Mouse (Mus musculus): Measurements from ENCODE around the gene Atmin. TPM values are rescaled to one million over a fixed set of nuclear protein-coding genes. Genes with fewer than 3 reads are reported as not detected.

Atmin gene
- total RNA-seq (2023) = 17.1 TPM

DNA sequence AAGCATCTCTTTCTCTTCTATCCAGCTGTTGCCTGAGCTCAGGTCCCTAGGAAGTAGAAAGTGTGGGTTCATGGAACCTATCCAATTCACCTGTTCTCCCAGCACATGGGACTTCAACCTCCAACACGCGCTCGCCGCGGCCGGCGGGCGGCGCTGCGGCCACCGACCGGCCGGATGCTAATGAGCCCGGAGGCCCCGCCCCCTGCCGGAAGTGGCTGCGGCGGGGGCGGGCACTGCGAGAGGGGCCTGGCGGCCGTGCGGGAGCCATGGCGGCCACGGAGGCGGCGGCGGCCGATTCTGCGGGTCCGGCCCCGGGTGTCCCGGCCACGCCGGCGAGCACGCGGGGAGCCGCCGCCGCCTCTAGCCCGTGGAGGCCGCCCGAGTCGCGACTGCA, at the start of gene Atmin:
Gene Atmin, plus strand, starts transcription at position 233 of the 394 bp plus-strand sequence.

DNA sequence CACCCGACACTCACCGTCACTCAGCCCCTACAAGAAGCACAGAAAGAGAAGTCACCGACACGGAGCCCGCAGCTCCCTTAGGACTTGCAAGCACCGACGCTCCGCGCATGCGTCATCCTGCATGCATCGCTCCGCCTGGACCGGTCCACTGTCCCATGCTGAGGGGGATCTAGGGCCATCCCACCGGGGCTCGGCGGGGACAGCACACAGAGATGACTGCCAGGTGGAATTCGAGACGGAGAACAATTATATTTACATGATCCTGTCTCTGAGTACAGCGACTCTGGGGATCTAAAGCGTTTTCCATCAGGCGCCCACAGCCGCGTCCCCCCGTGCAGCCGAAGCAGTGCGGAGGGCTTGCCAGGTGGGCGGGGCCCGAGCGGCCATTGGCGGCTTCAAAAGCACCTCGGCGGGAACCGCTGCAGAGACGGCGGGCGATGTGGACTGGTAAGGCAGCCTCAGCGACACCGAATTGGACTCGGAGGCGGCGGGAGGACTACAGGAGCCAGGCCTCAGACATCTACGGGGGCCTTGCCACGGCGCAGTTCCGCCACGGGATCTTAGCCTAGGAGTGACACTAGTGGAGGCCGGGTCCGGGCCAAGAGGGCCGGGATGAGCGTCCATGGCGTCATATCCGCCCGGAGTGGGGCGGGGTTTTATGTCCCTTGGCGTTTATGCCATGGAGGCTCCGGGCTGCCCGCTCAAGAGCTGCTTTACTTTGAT, 21.7 kb upstream of the Atmin start, which contains the start of the genes Cmc2 and Cenpn:
Gene Cmc2, minus strand, starts transcription at position 119 of the 723 bp plus-strand sequence.
Gene Cenpn, plus strand, starts transcription at position 394 of the 723 bp plus-strand sequence.

DNA sequence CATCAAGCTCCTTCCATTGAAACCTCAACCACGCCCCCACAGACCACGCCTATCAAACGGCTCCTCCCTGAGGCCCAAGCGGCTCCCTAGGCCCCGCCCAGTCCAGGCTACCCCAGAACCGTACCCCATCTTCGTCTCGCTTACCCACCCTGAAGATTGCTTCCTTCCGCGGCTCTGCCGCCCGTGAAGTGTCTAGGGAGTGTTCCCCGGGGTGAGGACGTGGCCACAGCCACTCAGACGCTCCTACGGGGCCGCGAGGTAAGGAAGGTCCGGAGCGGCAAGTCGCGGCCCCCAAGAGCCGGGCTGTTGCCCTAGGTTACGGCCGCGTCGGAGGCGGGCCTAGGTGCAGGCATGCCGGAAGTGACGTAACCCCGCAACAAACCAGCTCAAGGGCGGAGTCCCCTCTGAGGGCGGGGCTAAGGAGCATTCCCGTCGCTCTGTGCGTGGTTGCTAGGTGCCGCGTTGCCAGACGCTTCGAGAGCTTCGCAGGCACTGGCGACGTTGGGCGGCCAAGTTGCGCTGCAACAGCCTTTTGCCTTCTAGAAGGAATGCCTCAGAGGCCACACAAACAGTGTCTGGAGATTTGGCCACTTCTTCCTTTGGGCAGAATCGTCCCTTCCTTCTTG, 35.6 kb downstream of the Atmin start, which contains the start of gene 1700030J22Rik:
Gene 1700030J22Rik, minus strand, starts transcription at position 329 of the 626 bp plus-strand sequence.

DNA sequence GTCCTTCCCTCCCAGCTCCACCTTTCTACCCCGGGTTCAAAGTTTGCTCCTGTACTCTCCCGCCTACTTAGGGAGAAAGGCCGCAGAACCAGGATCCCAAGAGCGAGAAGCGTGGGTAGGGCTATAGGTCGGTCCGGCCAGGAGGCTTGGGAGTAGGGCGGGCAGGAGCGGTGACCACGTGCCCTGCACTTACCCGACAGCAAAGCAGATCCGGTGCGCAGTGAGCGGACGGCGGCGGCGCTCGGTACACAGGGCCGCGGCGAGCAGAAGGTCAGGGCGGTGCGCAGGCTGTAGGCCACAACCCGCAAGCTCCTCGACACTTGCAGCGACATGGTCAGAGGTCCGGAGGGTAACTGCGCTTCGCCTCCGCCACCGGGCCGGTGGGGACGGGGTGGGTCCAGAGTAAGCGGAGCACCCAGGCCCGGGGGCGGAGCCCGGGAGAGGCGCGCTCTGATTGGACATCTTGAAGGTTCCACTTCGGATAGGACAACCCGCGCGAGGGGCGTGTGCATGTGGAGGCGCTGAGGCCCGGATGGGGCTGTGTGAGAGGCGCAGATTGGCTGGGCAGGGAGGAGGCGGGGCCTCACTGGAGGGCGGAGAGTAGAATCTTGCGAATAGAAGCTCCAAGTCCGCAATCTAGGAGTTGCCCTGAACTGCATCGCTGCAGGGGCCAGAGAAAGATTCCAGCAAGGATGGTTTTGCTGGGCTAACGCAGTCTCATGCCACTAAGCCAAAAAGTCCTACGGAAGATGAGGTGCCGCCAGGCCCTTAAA, 50.1 kb downstream of the Atmin start, which contains the start of gene Gcsh:
Gene Gcsh, minus strand, starts transcription at position 443 of the 773 bp plus-strand sequence.

Other genes starting within 250 kb of the Atmin start
- gene Cdyl2, start 210.4 kb upstream of the Atmin start, total RNA-seq (2023) = 16.3 TPM
- 7.0 TPM for gene Cmc2, start 21.9 kb upstream of the Atmin start, total RNA-seq (2023)
- gene Cenpn, start 21.7 kb upstream of the Atmin start, total RNA-seq (2023) = 1.4 TPM
- 0.38 TPM for gene 1700030J22Rik, start 35.6 kb downstream of the Atmin start, total RNA-seq (2023)
- 9.5 TPM for gene Gcsh, start 50.1 kb downstream of the Atmin start, total RNA-seq (2023)
- 0.21 TPM for gene Pkd1l2, start 139.1 kb downstream of the Atmin start, total RNA-seq (2023)
- not detected for gene Bco1, start 152.5 kb downstream of the Atmin start, total RNA-seq (2023)
- gene Gan, start 214.7 kb downstream of the Atmin start, total RNA-seq (2023) = 13.5 TPM

Data from CD4-positive naive resting alpha-beta T cell, adult 57 days (primary cell).